Mouse (Mus musculus) ES-Bruce4 (cell line): ENCODE measurements around the gene Adap2. TPM values are rescaled to one million over a fixed set of nuclear protein-coding genes. Genes with fewer than 3 reads are reported as not detected.
"Not testable (repeated sequence)": the region's sequence is repeated elsewhere in the genome, so short reads cannot be mapped to it uniquely, and the experiment has no call there.

Experiments used
- H3K27ac ChIP-seq: 2 replicates; pipeline ENCODE4 v1.5.1; 2012; ENCODE audit warnings: low read length, inconsistent platforms; ENCODE audit not compliant: insufficient read depth
- H3K27me3 ChIP-seq: 2 replicates; pipeline ENCODE4 v1.6.1; 2012; ENCODE audit warnings: mild to moderate bottlenecking, low read length, inconsistent platforms; ENCODE audit not compliant: control insufficient read depth, poor library complexity, insufficient read depth, severe bottlenecking
- H3K36me3 ChIP-seq: 2 replicates; pipeline ENCODE4 v1.6.1; 2012; ENCODE audit warnings: inconsistent platforms, mild to moderate bottlenecking, low read length, moderate library complexity; ENCODE audit not compliant: control insufficient read depth, poor library complexity, insufficient read depth, severe bottlenecking
- H3K4me1 ChIP-seq: one replicate; pipeline ENCODE4 v1.8.1; 2011; ENCODE audit warnings: low read length; ENCODE audit not compliant: control insufficient read depth, insufficient read depth
- H3K4me3 ChIP-seq: 2 replicates; pipeline ENCODE4 v1.5.1; 2011; ENCODE audit warnings: low read depth, mild to moderate bottlenecking, low read length
- H3K9ac ChIP-seq: 2 replicates; pipeline ENCODE4 v1.6.1; 2012; ENCODE audit warnings: low read depth, mild to moderate bottlenecking, inconsistent platforms; ENCODE audit not compliant: poor library complexity, severe bottlenecking
- H3K9me3 ChIP-seq: replicated peaks from 2 replicates; pipeline ENCODE4 v1.6.1; 2012; ENCODE audit warnings: mild to moderate bottlenecking, low read length, inconsistent platforms; ENCODE audit not compliant: control insufficient read depth, poor library complexity, insufficient read depth, severe bottlenecking
- CTCF ChIP-seq: IDR thresholded peaks from one replicate; pipeline ENCODE4 v1.8.1; 2011; ENCODE audit warnings: low read depth, low read length
- EP300 ChIP-seq: IDR thresholded peaks from 2 replicates; pipeline ENCODE4 v1.6.1; 2011; ENCODE audit warnings: low read depth, low read length; ENCODE audit not compliant: insufficient read depth
- POLR2A ChIP-seq: IDR thresholded peaks from one replicate; pipeline ENCODE4 v1.8.1; 2011; ENCODE audit warnings: low read length; ENCODE audit not compliant: insufficient read depth
- polyA plus RNA-seq: library from polyadenylated mRNA; stranded (reverse); fragments of >200 nt; gene quantifications from 2 replicates; pipeline ENCODE4 v1.2.4, GENCODE M21; 2011; ENCODE audit warnings: low read depth; ENCODE audit not compliant: missing spikeins, insufficient read depth, insufficient read length

Adap2 gene
- polyA plus RNA-seq, 1 experiment = 3.4 TPM

GRCm38 (mm10) chr11:80148313-80148712, 5.6 kb upstream of the Adap2 start:
- Histone ChIP-seq H3K36me3 (no peaks in the 10 kb centered on the region), H3K9ac (no peak overlapping the region), H3K4me3 (no peak overlapping the region), H3K27me3 (no peaks in the 10 kb centered on the region), H3K27ac (no peak overlapping the region), H3K9me3 (no peaks in the 10 kb centered on the region), H3K4me1 (no peaks in the 10 kb centered on the region)
- TF ChIP-seq POLR2A (no peak), CTCF (no peak), EP300 (no peak)

GRCm38 (mm10) chr11:80148974-80149373, 4.9 kb upstream of the Adap2 start:
- H3K4me1 ChIP-seq, H3K36me3 ChIP-seq, H3K9me3 ChIP-seq, H3K27ac ChIP-seq, H3K27me3 ChIP-seq, H3K9ac ChIP-seq, H3K4me3 ChIP-seq: not testable (repeated sequence)

- Histone ChIP-seq H3K4me1 (no peaks in the 10 kb centered on the region), H3K4me3 (no peak overlapping the region), H3K9me3 (no peaks in the 10 kb centered on the region), H3K36me3 (no peaks in the 10 kb centered on the region), H3K27ac (no peak overlapping the region), H3K27me3 (peaks cover 5% of the 10 kb centered on the region; the same call in 1 of the 2 replicates), H3K9ac (no peak overlapping the region)
- TF ChIP-seq CTCF (no peak), POLR2A (no peak), EP300 (no peak)
Observed at GRCm38 (mm10) chr11:80149412-80150023, 4.4 kb upstream of the Adap2 start.

GRCm38 (mm10) chr11:80150566-80150965, 3.3 kb upstream of the Adap2 start:
- Histone ChIP-seq H3K27ac (no peak overlapping the region), H3K4me1 (no peaks in the 10 kb centered on the region)

DNA sequence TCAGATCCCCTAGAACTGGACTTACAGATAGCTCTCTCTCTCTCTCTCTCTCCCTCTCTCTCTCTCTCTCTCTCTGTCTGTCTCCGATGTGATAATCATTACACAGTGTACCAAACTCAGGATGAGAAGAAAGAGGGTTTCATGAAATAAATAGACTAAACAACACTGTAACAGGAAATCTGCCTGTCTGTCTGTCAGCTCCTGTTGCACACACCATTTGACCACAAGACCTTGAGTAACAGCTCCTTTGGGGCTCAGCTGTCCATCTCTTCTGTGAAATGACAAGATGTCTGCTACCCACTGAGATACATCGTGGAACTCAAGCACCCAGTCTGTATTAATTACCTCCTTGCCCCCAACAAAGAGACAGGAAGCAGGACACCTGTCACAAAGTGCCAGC, 2.4 kb upstream of the Adap2 start:
- peaks cover 5% of the 10 kb centered on the region; the same call in 1 of the 2 replicates for H3K27me3 ChIP-seq
- no peaks in the 10 kb centered on the region for H3K9me3 ChIP-seq
- TF ChIP-seq POLR2A = no peak
- TF ChIP-seq EP300 = no peak
- no peak for TF ChIP-seq CTCF
- no peak overlapping the region for H3K27ac ChIP-seq
- no peaks in the 10 kb centered on the region for H3K36me3 ChIP-seq
- H3K4me3 ChIP-seq = no peak overlapping the region
- H3K9ac ChIP-seq = no peak overlapping the region
- H3K4me1 ChIP-seq = no peaks in the 10 kb centered on the region

More at GRCm38 (mm10) chr11:80150566-80150965, 3.3 kb upstream of the Adap2 start:
- Histone ChIP-seq H3K9ac (no peak overlapping the region), H3K9me3 (no peaks in the 10 kb centered on the region), H3K4me3 (no peak overlapping the region), H3K36me3 (no peaks in the 10 kb centered on the region), H3K27me3 (peaks cover 5% of the 10 kb centered on the region; the same call in 1 of the 2 replicates)
- TF ChIP-seq POLR2A = no peak
- TF ChIP-seq EP300 = no peak
- TF ChIP-seq CTCF = no peak

DNA sequence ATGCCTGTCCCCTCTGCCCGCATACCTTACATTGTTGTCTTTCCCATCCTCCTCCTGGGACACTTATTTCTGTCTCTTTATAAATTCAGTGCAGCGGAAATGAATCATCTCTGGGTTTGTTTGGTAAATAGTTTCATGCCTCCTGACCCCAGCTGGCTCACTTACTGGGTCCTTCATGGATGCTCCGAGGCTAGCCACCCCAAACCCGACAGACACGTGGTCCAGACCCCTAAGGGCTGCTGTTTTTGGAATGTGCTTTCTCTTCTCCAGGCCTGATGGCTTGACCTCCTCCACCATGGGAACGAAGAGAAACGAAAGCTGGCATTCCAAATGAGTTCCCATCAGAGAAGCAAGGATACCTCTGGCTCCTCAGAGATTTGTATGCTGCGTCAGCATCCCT, 1.5 kb upstream of the Adap2 start:
- TF ChIP-seq EP300 = no peak
- TF ChIP-seq POLR2A = no peak
- no peak for TF ChIP-seq CTCF
- H3K27me3 ChIP-seq = peaks cover 5% of the 10 kb centered on the region; the same call in 1 of the 2 replicates
- H3K9ac ChIP-seq = no peak overlapping the region

More for the DNA sequence above, 1.5 kb upstream of the Adap2 start:
- no peaks in the 10 kb centered on the region for H3K4me1 ChIP-seq
- H3K4me3 ChIP-seq = no peak overlapping the region
- no peaks in the 10 kb centered on the region for H3K36me3 ChIP-seq
- no peak overlapping the region for H3K27ac ChIP-seq
- no peaks in the 10 kb centered on the region for H3K9me3 ChIP-seq
